Comparison of ENCODE assay signal across 19 mouse cellular contexts in genomic region chr4:89123446-89124243, GRCm38 (mm10). TPM values are rescaled to one million over a fixed set of nuclear protein-coding genes. Genes with fewer than 3 reads are reported as not detected.
DNase-seq lines count a peak whose midpoint lies in the region; ATAC-seq and TF ChIP-seq lines count a peak whose summit lies in the region.
"Had no signal": no experiment of that assay in that cellular context is flagged by ENCODE, and none has a peak within 500 bp of the region (broad histone marks: within the 10 kb centered on the region; RNA-seq: fewer than 3 reads in every experiment).

No protein-coding gene starts in this region.

- H3K4me1 ChIP-seq in heart, adult 2 months (ENCODE audit: control insufficient read depth, insufficient read depth, low read length), result peaks cover 1% of the 10 kb centered on the region
- H3K4me1 ChIP-seq in megakaryocyte, embryonic 14.5 days, result peaks cover 63% of the 10 kb centered on the region
- H3K4me1 ChIP-seq: stomach, embryonic 15.5 days had no signal

- TF ChIP-seq CTCF in heart, adult 2 months (IDR thresholded peaks at IDR 0.05), result no peak

- H3K9me3 ChIP-seq in megakaryocyte, embryonic 14.5 days, result no peaks in the 10 kb centered on the region
- H3K9me3 ChIP-seq: limb, embryonic 13.5 days; stomach, embryonic 15.5 days had no signal

- TF ChIP-seq POLR2A in heart, adult 2 months (IDR thresholded peaks at IDR 0.05; ENCODE audit: insufficient read depth, low read depth, low read length), result no peak

- no peaks in the 10 kb centered on the region for H3K27me3 ChIP-seq in heart, adult 2 months (ENCODE audit: control insufficient read depth, insufficient read depth, low read length)
- no peaks in the 10 kb centered on the region for H3K27me3 ChIP-seq in megakaryocyte, embryonic 14.5 days (replicated peaks)
- H3K27me3 ChIP-seq: limb, embryonic 13.5 days; stomach, embryonic 15.5 days had no signal

- H3K36me3 ChIP-seq in heart, adult 2 months (ENCODE audit: control insufficient read depth, insufficient read depth, low read length), result no peaks in the 10 kb centered on the region
- no peaks in the 10 kb centered on the region for H3K36me3 ChIP-seq in megakaryocyte, embryonic 14.5 days (replicated peaks; ENCODE audit: low read length)
- H3K36me3 ChIP-seq: limb, embryonic 13.5 days; stomach, embryonic 15.5 days had no signal

- no peak for TF ChIP-seq EP300 in heart, adult 2 months (IDR thresholded peaks at IDR 0.05; ENCODE audit: insufficient read depth, low read depth, low read length)

- H3K79me2 ChIP-seq in heart, adult 2 months (replicated peaks; ENCODE audit: control insufficient read depth, insufficient read depth, low read length), result no peaks in the 10 kb centered on the region

- no peak for DNase-seq in heart, adult 2 months
- no peak for DNase-seq in heart, adult 9 months (ENCODE audit: low spot score in 2 of 2)
- peak; percentile 29 for DNase-seq in induced T-regulatory cell, adult 2 months (ENCODE audit: low read depth)
- DNase-seq in right cerebral cortex, postnatal 36 days (ENCODE audit: low spot score in 2 of 2), result no peak
- no peak for DNase-seq in urinary bladder, postnatal 4 days (ENCODE audit: low spot score in 2 of 2)
- DNase-seq in cerebellum, postnatal 10 days, result no peak
- DNase-seq: adrenal gland, adult 2 months; cerebellum, adult 2 months; gastrocnemius, postnatal 36 days; kidney, adult 8-10 months; lung, postnatal 36 days; thymus, postnatal 36 days had no signal

- intact Hi-C loops in heart, adult 2 months (cut with DNase I), result loop anchor here (5.0 kb wide), 1 partner anchor 71 kb away; no protein-coding TSS in a partner anchor

- no peak for ATAC-seq in megakaryocyte, adult 5-6 weeks (ENCODE audit: poor library complexity, severe bottlenecking)
- ATAC-seq: hindbrain, postnatal 0 days had no signal

- H3K9ac ChIP-seq in heart, adult 2 months (ENCODE audit: low read depth, low read length), result no peak overlapping the region; the same call in 1 of the 2 replicates
- H3K9ac ChIP-seq: limb, embryonic 13.5 days; stomach, embryonic 15.5 days had no signal

- 24% methylated on average over 16 of the region's 16 CpGs for WGBS in heart, adult 2 months

- H3K4me3 ChIP-seq in heart, adult 2 months, result peak overlapping the region; percentile 23; the same call in 1 of the 2 replicates
- peak overlapping the region; percentile 74 for H3K4me3 ChIP-seq in megakaryocyte, embryonic 14.5 days (replicated peaks)
- H3K4me3 ChIP-seq: erythroblast, embryonic 14.5 days; left cerebral cortex, adult 2 months; limb, embryonic 13.5 days; stomach, embryonic 15.5 days had no signal

- no peak overlapping the region for H3K27ac ChIP-seq in heart, adult 2 months
- H3K27ac ChIP-seq: hindbrain, postnatal 0 days; left cerebral cortex, adult 2 months; limb, embryonic 13.5 days; stomach, embryonic 15.5 days had no signal

RNA-seq across cellular contexts. Expression of gene Mtap, which starts 13.3 kb away (rescaled TPM):
- 10 to 100 TPM; 19.8 to 22.0 TPM for total RNA-seq in heart, adult 2 months (2021)
- 8.3 and 14.0 TPM in 2 replicates for polyA plus RNA-seq in heart, adult 2 months (2012; rRNA removed)
- polyA plus RNA-seq in megakaryocyte, embryonic 14.5 days (2012; ENCODE audit: insufficient read depth, low replicate concordance), result 2.5 TPM in 1 of 2 replicates, not detected in the other
- 17.6 and 21.3 TPM in 2 replicates for total RNA-seq in megakaryocyte, adult 5-6 weeks (2015)
- 16.7 and 18.2 TPM in 2 replicates for total RNA-seq in megakaryocyte, adult 5-6 weeks (2017)
- polyA plus RNA-seq: erythroblast, embryonic 14.5 days had no signal
